Mouse (Mus musculus) testis, adult 2 months (tissue): ENCODE results near the gene Prrg4. TPM values are rescaled to one million over a fixed set of nuclear protein-coding genes. Genes with fewer than 3 reads are reported as not detected.
"Not testable (repeated sequence)": the region's sequence is repeated elsewhere in the genome, so short reads cannot be mapped to it uniquely, and the experiment has no call there.

Experiments
- H3K27ac ChIP-seq: fragments of 200-500 bp; 2 replicates; pipeline ENCODE4 v1.5.1; 2012; ENCODE audit warnings: low read depth, low read length; ENCODE audit not compliant: control insufficient read depth, insufficient read depth
- H3K27me3 ChIP-seq: fragments of 200-500 bp; 2 replicates; pipeline ENCODE4 v1.6.1; 2012; ENCODE audit warnings: mild to moderate bottlenecking, low read length, moderate library complexity; ENCODE audit not compliant: control insufficient read depth, insufficient read depth
- H3K36me3 ChIP-seq: fragments of 200-500 bp; 2 replicates; pipeline ENCODE4 v1.6.1; 2012; ENCODE audit warnings: mild to moderate bottlenecking, low read length; ENCODE audit not compliant: control insufficient read depth, insufficient read depth
- H3K4me1 ChIP-seq: fragments of 200-500 bp; 2 replicates; pipeline ENCODE4 v1.6.1; 2012; ENCODE audit warnings: low read length; ENCODE audit not compliant: control insufficient read depth, insufficient read depth
- H3K4me3 ChIP-seq: fragments of 200-500 bp; 2 replicates; pipeline ENCODE4 v1.5.1; 2012; ENCODE audit warnings: low read depth, mild to moderate bottlenecking, low read length, moderate library complexity, mixed read lengths; ENCODE audit not compliant: control insufficient read depth
- CTCF ChIP-seq: fragments of 200-500 bp; IDR thresholded peaks from 2 replicates; pipeline ENCODE4 v1.5.1; 2012; ENCODE audit warnings: low read depth, mild to moderate bottlenecking, inconsistent platforms, low read length, moderate library complexity; ENCODE audit not compliant: control insufficient read depth, insufficient read depth, insufficient replicate concordance
- POLR2A ChIP-seq: fragments of 200-500 bp; IDR thresholded peaks from 2 replicates; pipeline ENCODE4 v1.6.1; 2012; ENCODE audit warnings: low read depth, mild to moderate bottlenecking, inconsistent platforms, low read length, moderate library complexity; ENCODE audit not compliant: control insufficient read depth
- polyA plus RNA-seq: library from polyadenylated mRNA; depleted of rRNA; stranded (reverse); fragments of >200 nt; gene quantifications from 2 replicates; pipeline ENCODE4 v1.2.3, GENCODE M21; 2012; rRNA removed

Prrg4 gene
- polyA plus RNA-seq, result 0.08 and 0.17 TPM in 2 replicates

GRCm38 (mm10) chr2:104849276-104849990, at the start of gene Prrg4:
Prrg4 (minus strand) TSS chr2:104849876.
- Histone ChIP-seq H3K27me3 (no peaks in the 10 kb centered on the region; the same call in 1 of the 2 replicates), H3K4me3 (peak within 1 kb of the TSS; percentile 85), H3K4me1 (peaks cover 6% of the 10 kb centered on the region), H3K36me3 (no peaks in the 10 kb centered on the region), H3K27ac (no peak within 1 kb of the TSS)
- TF ChIP-seq POLR2A (no peak), CTCF (no peak)

GRCm38 (mm10) chr2:104887882-104888566, 38.3 kb upstream of the Prrg4 start:
- H3K27me3 ChIP-seq, result no peaks in the 10 kb centered on the region
- H3K4me1 ChIP-seq, result no peaks in the 10 kb centered on the region
- H3K36me3 ChIP-seq, result no peaks in the 10 kb centered on the region
- no peak overlapping the region for H3K27ac ChIP-seq
- TF ChIP-seq CTCF, result peak; percentile 27; the same call in 1 of the 2 replicates
- no peak for TF ChIP-seq POLR2A
- no peak overlapping the region for H3K4me3 ChIP-seq

GRCm38 (mm10) chr2:104887331-104887730, 37.7 kb upstream of the Prrg4 start:
- not testable (repeated sequence) for H3K36me3 ChIP-seq, H3K4me1 ChIP-seq, H3K4me3 ChIP-seq, H3K27me3 ChIP-seq, H3K27ac ChIP-seq

GRCm38 (mm10) chr2:104886109-104886508, 36.4 kb upstream of the Prrg4 start:
- no peaks in the 10 kb centered on the region for H3K27me3 ChIP-seq
- peak overlapping the region; percentile 81 for H3K27ac ChIP-seq
- TF ChIP-seq POLR2A (peak; percentile 83), CTCF (no peak)
- H3K4me1 ChIP-seq, result no peaks in the 10 kb centered on the region
- H3K4me3 ChIP-seq, result peak overlapping the region; percentile 92
- H3K36me3 ChIP-seq, result no peaks in the 10 kb centered on the region

GRCm38 (mm10) chr2:104878794-104879193, 29.1 kb upstream of the Prrg4 start:
- H3K36me3 ChIP-seq, result no peaks in the 10 kb centered on the region
- no peak overlapping the region for H3K27ac ChIP-seq
- no peaks in the 10 kb centered on the region for H3K4me1 ChIP-seq
- TF ChIP-seq CTCF (no peak), POLR2A (no peak)
- no peak overlapping the region for H3K4me3 ChIP-seq
- no peaks in the 10 kb centered on the region for H3K27me3 ChIP-seq

- Histone ChIP-seq H3K27ac (no peak overlapping the region), H3K4me3 (no peak overlapping the region), H3K27me3 (no peaks in the 10 kb centered on the region), H3K36me3 (no peaks in the 10 kb centered on the region), H3K4me1 (no peaks in the 10 kb centered on the region)
- TF ChIP-seq CTCF, result no peak
Observed at GRCm38 (mm10) chr2:104869101-104869500, 19.4 kb upstream of the Prrg4 start.

GRCm38 (mm10) chr2:104867282-104867855, 17.7 kb upstream of the Prrg4 start, which contains the start of gene Ccdc73:
Ccdc73 (plus strand) TSS chr2:104867805.
- no peaks in the 10 kb centered on the region for H3K27me3 ChIP-seq
- TF ChIP-seq POLR2A (no peak), CTCF (no peak)
- no peaks in the 10 kb centered on the region for H3K4me1 ChIP-seq
- H3K27ac ChIP-seq, result no peak within 1 kb of the TSS
- H3K4me3 ChIP-seq, result no peak within 1 kb of the TSS
- no peaks in the 10 kb centered on the region for H3K36me3 ChIP-seq
